Mouse (Mus musculus) frontal cortex, postnatal 10 days (tissue): ENCODE measurements around the gene Mlkl.
"Not testable (repeated sequence)": the region's sequence is repeated elsewhere in the genome, so short reads cannot be mapped to it uniquely, and the experiment has no call there.

Experiments
- DNase-seq, 2 experiments: peaks; one replicate each; pipeline ENCODE4 v3.0.0; 2022; ENCODE audit warnings: low spot score in 2 of 2, mixed read lengths in 1 of 2

Mlkl gene

DNA sequence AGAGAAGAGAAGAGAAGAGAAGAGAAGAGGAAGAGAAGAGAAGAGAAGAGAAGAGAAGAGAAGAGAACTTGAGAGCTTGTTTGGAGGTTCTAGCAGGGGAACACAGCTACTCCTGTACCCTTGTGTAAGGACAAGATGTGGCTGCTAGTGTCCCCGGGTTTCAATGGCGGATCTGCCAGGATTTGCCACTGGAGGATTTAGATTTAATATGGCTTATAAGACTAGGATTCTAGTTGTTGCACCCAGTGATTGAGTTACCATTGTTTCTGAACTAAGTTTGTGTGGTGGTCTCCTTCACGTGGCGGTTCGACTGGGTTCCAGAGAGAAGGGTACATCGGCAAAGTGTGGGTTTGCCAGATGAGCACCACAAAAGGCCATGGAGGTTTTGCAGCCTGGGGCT is 24.0 kb downstream of the Mlkl start:
- not testable (repeated sequence) for DNase-seq

DNA sequence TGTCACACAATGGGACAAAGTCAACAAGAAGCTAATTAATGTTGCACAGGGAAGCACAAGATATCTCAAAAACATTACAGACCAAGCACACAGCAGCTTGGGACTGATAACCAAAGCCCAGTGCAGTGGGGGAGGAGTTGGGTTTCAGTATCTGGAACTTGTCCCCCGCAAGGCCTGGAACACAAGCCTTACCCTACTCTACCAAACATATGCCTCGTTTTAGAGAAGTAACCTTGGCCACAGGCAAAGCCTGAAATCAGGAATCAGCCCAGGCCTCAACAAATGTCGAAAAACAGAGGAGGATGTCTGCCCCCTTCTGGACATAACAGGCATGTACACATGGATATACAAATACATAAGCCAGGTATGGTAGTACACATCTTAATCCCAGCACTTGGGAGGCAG is 25.2 kb downstream of the Mlkl start:
- no peak for DNase-seq

DNA sequence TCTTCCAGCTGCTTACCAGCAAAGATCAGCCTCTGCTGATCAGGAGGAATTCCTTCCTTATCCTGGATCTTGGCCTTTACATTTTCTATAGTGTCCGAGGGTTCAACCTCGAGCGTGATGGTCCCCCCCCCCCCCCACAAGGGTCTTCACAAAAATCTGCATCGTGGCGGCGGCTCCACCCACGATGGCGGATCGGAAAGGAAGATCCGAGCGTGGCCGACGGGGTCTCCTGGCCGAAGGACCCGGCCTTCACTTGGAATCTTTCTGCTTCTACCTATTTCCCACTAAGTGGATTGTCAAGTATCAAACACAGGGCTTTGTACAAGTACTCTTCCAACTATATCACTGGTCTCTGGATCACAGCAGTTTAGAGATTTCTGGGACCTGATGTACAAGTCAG is 28.0 kb downstream of the Mlkl start:
- DNase-seq: not testable (repeated sequence)

DNA sequence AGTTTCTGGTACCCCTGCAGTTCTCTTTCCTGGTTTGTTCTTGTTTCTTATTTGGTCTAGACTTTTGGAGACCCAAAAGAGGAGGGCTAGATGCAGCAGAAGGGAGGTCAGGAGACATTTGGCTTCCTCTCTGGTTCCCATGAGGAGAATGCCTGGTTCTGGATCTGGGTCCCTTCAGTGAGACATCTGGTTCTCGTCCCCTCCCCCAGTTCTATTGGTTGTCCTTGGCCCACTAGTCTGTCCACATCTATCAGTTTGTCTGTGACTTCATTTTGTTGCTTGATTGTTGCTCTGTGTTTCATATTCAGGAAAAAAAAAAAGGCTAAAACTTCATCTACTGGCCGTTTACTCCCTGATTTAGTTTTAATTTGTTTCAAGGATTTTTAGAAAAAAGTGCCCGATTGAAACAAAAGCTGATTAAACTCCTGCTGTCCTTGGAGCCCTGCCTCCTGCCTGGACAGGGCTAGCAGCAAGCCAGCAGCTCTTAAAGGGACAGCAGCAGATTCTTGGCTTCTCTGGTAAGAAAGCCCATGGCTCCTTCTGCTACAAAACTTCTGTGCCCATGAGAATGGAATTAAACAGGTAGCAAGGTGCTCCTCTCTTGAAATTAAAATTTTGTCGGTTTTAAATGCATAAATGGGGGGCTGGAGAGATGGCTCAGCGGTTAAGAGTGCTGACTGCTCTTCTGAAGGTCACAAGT is 32.8 kb downstream of the Mlkl start:
- no peak for DNase-seq

DNA sequence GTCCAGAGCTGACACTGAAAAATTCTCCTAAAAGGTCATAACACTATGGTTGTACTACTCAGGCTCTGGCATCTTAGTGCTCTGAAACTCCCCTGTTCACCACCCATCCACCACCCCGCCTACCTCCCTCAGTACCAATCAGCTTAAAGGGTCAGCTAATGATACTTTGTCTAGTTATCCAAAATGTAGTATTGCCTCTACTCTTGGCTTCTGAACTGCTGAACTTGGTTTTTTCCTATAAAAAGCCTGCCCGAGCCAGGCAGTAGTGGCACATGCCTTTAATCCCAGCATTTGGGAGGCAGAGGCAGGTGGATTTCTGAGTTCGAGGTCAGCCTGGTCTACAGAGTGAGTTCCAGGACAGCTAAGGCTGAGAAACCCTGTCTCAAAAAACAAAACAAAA is 33.6 kb downstream of the Mlkl start:
- DNase-seq: no peak

DNA sequence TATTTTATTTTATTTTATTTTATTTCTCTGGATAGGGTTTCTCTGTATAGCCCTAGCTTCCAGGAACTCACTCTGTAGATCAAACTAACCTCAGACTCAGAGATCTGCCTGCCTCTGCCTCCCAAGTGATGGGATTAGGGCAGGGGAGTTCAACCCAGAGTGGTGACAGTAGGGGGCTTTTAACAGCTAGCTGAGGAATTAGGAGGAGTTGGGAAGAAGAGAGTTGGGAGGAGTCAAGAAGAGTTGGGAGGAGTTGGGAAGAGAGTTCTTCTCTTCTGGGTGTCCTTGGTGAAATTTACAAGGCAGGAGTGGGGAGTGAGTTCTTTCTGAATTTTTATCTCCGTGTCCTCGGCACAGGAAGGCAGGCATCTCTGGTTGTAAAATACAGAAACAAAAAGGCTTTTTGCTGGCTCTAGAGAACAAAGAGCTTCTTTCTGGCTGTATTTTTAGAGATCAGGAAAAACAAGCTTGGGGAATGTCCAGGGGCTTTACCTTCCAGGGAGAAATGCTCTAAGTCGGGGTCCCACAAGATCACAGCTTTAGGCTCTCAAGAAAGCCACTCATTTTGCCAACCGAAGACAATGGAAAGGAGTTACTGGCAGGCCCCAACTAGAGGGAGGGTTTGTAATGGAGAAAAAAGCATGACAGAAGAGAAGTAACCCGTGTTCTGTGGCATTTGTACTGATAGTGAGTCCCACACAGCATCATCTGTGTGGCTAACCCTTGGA is 34.7 kb downstream of the Mlkl start:
- DNase-seq: not testable (repeated sequence)

DNA sequence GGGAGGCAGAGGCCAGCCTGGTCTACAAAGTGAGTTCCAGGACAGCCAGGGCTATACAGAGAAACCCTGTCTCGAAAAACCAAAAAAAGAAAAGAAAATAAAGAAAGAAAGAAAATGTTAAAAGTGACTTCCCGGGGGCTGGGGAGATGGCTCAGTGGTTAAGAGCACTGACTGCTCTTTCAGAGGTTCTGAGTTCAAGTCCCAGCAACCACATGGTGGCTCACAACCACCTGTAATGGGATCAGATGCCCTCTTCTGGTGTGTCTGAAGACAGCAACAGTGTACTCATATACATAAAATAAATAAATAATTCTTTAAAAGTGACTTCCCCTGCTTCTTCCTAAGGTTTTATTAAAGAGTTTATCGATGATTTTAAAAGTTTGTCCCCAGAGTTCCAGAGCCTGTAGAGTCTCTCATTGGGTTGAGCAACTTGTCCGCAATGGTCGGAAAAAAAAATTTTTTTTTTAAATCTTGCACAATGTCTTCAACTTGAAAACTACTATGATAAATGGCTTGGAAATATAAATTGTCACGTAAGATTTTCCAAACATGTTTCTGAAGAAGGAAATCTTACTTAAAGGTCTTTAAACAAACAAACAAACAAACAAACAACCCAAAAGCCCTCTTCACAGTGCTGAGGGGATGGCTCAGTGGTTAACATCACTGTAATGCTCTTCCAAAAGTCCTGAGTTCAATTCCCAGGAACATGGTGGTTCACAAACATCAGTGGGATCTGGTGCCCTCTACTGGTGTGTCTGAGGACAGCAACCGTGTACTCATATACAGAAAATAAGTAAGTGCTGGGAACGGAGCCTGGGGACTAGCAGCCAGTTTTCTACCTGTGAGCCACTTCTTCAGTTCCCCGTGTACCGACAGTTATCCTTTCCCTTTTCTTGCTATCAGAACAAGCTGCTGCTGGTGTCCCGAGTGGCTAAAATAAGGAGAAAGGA is 37.1 kb downstream of the Mlkl start:
- DNase-seq: no peak

DNA sequence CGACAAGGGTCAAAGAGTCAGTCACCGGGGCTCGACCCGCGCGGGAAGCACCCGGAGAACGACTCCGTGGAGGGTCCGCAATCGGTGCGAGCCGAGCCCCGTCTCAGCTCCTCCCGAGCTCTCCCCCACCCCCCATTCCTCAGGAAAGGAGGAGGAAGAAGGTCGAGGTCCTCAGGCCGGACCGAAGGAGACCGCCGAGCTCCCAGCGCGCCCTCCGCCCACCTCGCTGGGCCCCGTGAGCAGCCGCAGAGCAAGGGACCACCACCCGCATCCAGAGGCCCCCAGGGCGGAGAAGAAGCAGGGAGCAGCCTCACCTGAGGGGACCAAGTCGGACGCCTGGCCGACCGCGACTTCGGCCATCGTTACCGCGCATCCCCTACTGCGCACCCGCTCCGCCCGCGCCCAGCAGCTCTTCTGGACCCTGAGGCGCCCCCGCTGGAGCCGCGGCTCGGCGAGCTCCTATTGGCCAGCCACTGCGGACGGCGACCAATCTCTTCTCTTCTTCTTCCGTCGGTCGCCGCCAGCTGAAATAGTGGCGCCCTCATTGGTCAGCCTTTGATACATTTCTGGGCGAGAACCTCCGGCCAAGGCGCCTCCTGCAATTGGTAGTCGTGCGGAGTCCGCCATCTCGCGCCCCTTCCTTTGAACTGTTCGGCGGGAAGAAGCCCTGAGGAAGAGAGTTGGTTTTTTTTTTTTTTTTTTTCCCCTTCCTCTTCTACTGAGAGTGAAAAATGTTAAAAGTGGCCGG is 38.0 kb downstream of the Mlkl start, which contains the start of gene Rfwd3:
Rfwd3 (minus strand) TSS at position 402 of the 748 bp plus-strand sequence.
- peak; percentile 97 for DNase-seq

DNA sequence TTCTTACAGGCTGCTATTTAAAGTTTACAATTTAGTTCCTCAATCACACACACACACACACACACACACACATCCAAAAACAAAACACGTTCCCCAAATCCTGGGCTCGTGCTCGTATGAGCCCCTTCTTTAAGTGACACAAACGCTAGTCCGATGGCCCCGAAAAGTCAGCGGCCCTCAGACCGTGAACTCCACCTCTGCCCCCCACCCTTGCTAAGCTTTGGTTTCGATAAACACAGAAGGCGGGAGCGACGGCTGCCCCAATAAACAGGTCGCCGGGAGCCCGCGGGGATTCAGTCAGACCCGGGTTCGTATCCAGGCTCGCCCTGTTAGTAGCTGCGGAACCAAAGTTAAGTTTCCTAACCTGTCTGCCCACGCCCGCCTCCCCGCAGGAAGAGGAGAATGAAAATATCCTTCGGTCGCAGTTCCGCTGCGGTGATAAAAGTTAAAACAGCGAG is 38.6 kb downstream of the Mlkl start:
- peak; percentile 17 to 39 for DNase-seq

DNA sequence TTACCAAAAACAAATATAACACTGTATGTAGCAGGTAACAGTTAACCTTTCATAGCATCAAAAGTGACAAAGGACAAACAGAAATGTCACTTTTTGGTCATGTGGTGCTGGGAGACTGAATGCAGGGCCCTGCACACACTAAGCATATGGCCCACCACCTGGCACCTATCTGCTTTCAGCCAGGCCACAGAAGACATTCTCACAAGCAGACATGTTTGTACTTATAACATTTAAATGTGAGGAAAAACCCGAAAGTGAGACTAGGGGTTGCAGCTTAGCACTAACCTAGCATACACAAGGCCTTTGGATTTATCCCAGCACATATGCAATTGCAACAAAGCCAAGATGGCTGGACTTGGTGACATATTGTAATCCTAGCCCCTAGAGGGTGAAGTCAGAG is 40.0 kb downstream of the Mlkl start:
- no peak for DNase-seq

DNA sequence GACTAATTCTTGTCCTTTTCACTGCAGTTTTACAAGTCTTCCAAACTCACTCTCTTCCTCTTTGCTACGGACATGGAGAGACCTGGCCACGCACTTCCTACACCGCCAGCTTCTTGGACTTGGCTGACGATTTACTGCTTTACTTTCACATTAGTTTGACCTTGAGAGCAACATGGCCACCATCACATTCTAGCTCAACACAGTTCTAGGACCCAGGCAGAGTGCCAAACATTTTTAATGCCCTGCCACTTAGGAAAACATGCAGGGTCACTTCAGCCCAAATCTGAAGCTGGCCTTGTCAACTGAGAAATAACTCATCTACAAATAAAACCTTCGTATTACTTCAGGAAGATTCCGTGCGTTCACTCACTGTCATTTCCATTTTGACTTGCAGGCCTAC is 46.2 kb downstream of the Mlkl start:
- no peak for DNase-seq

DNA sequence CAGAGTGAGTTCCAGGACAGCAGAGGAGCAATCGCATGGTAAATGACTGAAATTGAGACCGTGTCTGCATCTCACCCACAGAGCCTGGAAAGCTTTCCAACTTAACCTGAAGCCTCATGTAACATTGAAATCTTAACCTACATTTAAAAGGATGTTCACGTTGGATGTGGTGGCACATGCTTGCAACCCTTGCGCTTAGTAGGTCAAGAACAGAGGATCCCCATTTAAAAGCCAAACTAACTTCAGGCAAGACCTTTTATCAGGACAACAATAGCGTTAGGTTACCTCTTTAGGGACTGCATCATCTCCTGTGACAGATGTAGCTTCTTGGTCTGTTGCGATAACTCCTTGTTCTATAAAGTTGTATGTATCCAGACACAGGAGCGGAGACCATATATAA is 47.4 kb downstream of the Mlkl start:
- DNase-seq: no peak

DNA sequence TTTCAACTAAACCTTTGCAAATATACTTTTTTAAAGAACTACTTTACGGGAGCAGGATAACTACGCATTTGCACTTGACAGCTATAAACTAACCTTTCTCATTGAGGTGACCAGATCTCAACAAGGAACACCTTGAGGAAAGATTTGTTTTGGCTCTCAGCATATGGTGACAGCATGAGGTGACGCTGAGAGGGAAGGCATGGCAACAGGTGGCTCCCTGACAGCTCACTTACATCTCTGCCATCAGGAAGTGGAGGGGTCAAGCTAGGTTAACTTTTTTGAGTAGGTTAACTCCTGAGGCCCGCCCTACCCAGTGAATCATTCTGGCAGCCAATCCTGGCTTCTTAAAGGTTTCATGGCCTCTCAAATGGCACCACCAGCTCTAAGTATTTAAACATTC is 52.4 kb downstream of the Mlkl start:
- no peak for DNase-seq

DNA sequence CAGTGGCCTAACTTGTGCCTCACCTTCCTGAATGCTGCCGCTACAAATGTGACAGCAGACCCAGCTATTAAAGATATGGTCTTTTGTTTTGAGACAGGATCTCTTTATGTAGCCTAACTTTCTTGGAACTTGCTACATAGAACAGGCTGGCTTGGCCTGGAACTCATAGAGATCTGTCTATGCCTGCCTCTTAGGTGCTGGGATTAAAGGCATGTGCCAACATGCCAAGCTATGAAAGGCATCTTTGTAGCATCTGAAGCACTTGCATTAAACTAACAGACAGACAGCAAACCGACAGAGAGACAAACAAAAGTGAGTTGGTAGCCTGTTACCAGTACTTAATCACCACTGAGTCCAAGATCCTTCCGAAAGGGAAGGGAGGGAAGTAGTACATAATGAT is 55.9 kb downstream of the Mlkl start:
- no peak for DNase-seq

DNA sequence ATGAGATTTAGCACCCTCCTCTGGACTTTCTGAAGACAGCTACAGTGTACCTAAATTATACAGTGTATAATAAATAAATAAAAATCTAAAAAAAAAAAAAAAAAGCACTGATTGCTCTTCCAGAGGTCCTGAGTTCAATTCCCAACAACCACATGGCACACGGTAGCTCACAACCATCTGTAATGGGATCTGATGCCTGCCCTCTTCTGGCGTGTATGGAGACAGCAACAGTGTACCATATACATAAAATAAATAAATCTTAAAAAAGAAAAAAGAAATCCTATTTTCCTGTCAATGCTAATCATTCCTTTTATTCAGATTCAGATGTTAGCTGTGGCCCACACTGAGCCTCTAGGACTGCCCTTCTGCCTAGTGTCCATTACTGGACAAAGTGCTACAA is 69.7 kb downstream of the Mlkl start:
- no peak for DNase-seq

DNA sequence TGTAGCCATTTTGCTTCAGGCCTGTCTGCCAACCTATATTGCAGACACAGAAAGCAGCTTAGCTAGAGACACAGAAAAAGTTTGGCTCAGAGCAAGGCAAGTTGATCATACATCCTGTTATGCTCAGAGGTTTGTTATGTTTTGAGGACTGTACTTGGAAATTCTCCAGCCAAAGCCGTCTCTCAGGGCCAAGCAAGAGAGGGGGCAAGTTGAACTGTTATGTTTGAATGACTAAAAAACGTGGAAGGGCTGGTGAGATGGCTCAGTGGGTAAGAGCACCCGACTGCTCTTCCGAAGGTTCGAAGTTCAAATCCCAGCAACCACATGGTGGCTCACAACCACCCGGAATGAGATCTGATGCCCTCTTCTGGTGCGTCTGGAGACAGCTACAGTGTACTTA is 71.8 kb downstream of the Mlkl start:
- not testable (repeated sequence) for DNase-seq

DNA sequence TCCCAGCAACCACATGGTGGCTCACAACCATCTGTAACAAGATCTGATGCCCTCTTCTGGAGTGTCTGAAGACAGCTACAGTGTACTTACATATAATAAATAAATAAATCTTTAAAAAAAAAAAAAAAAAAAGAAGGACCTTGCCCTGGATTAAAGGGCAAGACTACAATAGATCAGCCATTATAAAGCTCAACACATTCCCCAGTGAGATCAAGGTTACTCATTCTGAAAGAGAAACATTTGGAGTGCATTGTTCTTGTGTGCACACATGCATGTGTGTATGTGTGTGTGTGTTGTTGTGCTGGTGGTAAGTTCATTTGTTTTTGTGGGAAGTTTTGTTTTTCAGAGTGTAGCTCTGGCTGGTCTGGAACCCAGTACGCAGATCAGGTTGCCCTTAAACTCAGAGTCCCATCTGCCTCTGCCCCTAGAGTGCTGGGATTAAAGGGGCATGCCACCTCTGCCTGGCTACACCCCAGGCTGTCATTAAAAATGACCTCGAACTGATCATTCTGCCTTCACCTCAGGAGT is 73.2 kb downstream of the Mlkl start:
- DNase-seq: no peak

DNA sequence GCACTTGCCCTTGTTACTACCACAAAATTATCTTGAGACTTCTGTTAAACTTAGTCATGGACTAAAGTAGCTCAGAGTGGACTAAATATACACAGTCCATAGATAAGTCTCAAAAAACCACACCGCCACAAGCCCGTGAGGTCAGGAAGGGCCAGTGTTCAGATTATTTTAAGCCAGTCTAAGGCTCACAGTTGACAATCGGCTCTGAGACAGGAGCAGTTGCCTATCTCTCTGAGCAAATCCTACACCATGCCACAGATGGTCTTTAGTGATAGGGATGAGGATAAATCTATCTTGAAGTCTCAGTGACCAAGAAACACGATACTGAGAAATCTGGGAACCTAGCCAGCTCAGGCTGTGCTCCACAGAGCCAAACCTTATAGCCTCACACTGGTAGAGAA is 76.0 kb downstream of the Mlkl start:
- no peak for DNase-seq
